Mouse (Mus musculus) retina, postnatal 7 days (tissue): ENCODE results near the gene Slc8a1.

Source experiments
- DNase-seq: peaks from one replicate; pipeline ENCODE4 v3.0.0-alpha.2; 2012; ENCODE audit warnings: low read depth, low spot score

Slc8a1 gene

GRCm38 (mm10) chr17:81419802-81420459 lies 318.2 kb downstream of the Slc8a1 start:
- no peak for DNase-seq

GRCm38 (mm10) chr17:81416361-81417114 lies 321.6 kb downstream of the Slc8a1 start:
- no peak for DNase-seq

- no peak for DNase-seq
Measured at GRCm38 (mm10) chr17:81412736-81413135, 325.4 kb downstream of the Slc8a1 start.

GRCm38 (mm10) chr17:81404225-81404624 lies 334.0 kb downstream of the Slc8a1 start:
- no peak for DNase-seq

- DNase-seq = no peak
Measured at GRCm38 (mm10) chr17:81403121-81403520, 335.1 kb downstream of the Slc8a1 start.

- no peak for DNase-seq
Measured at GRCm38 (mm10) chr17:81402636-81403035, 335.5 kb downstream of the Slc8a1 start.

- no peak for DNase-seq
Measured at GRCm38 (mm10) chr17:81400377-81400776, 337.8 kb downstream of the Slc8a1 start.

GRCm38 (mm10) chr17:81397434-81397833 lies 340.7 kb downstream of the Slc8a1 start:
- DNase-seq = no peak

GRCm38 (mm10) chr17:81394124-81394523 lies 344.1 kb downstream of the Slc8a1 start:
- DNase-seq = no peak

GRCm38 (mm10) chr17:81393040-81393439 lies 345.1 kb downstream of the Slc8a1 start:
- no peak for DNase-seq

GRCm38 (mm10) chr17:81391478-81391877 lies 346.7 kb downstream of the Slc8a1 start:
- no peak for DNase-seq

- no peak for DNase-seq
Measured at GRCm38 (mm10) chr17:81390790-81391189, 347.4 kb downstream of the Slc8a1 start.

- DNase-seq = no peak
Measured at GRCm38 (mm10) chr17:81386118-81386517, 352.1 kb downstream of the Slc8a1 start.

- no peak for DNase-seq
Measured at GRCm38 (mm10) chr17:81385476-81385875, 352.7 kb downstream of the Slc8a1 start.

- DNase-seq = no peak
Measured at GRCm38 (mm10) chr17:81383461-81383860, 354.7 kb downstream of the Slc8a1 start.

GRCm38 (mm10) chr17:81378436-81378835 lies 359.7 kb downstream of the Slc8a1 start:
- DNase-seq = no peak

- DNase-seq = no peak
Measured at GRCm38 (mm10) chr17:81377757-81378299, 360.3 kb downstream of the Slc8a1 start.

- no peak for DNase-seq
Measured at GRCm38 (mm10) chr17:81377195-81377594, 361.0 kb downstream of the Slc8a1 start.

- no peak for DNase-seq
Measured at GRCm38 (mm10) chr17:81375901-81376300, 362.3 kb downstream of the Slc8a1 start.

- no peak for DNase-seq
Measured at GRCm38 (mm10) chr17:81369036-81369435, 369.1 kb downstream of the Slc8a1 start.

- DNase-seq = no peak
Measured at GRCm38 (mm10) chr17:81368503-81368902, 369.7 kb downstream of the Slc8a1 start.

- DNase-seq = no peak
Measured at GRCm38 (mm10) chr17:81363368-81363767, 374.8 kb downstream of the Slc8a1 start.

GRCm38 (mm10) chr17:81360571-81360970 lies 377.6 kb downstream of the Slc8a1 start:
- DNase-seq = no peak
